Comparison of ENCODE assay signal across 12 mouse cellular contexts in genomic region chr5:36367911-36368310, GRCm38 (mm10). TPM values are rescaled to one million over a fixed set of nuclear protein-coding genes. Genes with fewer than 3 reads are reported as not detected.
DNase-seq lines count a peak whose midpoint lies in the region; ATAC-seq and TF ChIP-seq lines count a peak whose summit lies in the region.
"Had no signal": no experiment of that assay in that cellular context is flagged by ENCODE, and none has a peak within 500 bp of the region (broad histone marks: within the 10 kb centered on the region; RNA-seq: fewer than 3 reads in every experiment).

No protein-coding gene starts in this region.

- 0 out of 2 replicates have a peak, but pooled peaks have one; percentile 6 for TF ChIP-seq CTCF in layer of hippocampus, adult 2 months (conservative IDR thresholded peaks at IDR 0.05)
- TF ChIP-seq CTCF in thymus, adult 2 months (IDR thresholded peaks at IDR 0.05; ENCODE audit: borderline replicate concordance, control insufficient read depth, extremely low read depth, insufficient read depth, low read length, poor library complexity) = no peak

- 22% methylated on average over 6 of the region's 6 CpGs for WGBS in thymus, adult 2 months

- no peak overlapping the region for H3K4me3 ChIP-seq in layer of hippocampus, adult 2 months
- H3K4me3 ChIP-seq in thymus, adult 2 months (ENCODE audit: control insufficient read depth, insufficient read depth, low read length) = no peak overlapping the region

- ATAC-seq in erythroid progenitor cell, adult 5-6 weeks (replicated peaks; ENCODE audit: low FRiP score, poor library complexity, severe bottlenecking) = no peak
- ATAC-seq: activated CD4-positive, CD25-positive, alpha-beta regulatory T cell, adult 4 months had no signal

- H3K27me3 ChIP-seq in thymus, adult 2 months (ENCODE audit: control insufficient read depth, insufficient read depth, low read length) = no peaks in the 10 kb centered on the region

- H3K4me1 ChIP-seq in thymus, adult 2 months (replicated peaks; ENCODE audit: control insufficient read depth, insufficient read depth, low read length) = peaks cover 69% of the 10 kb centered on the region

- no peak; the same call in 1 of the 2 replicates for TF ChIP-seq POLR2A in thymus, adult 2 months (IDR thresholded peaks at IDR 0.05; ENCODE audit: control insufficient read depth, extremely low read depth, insufficient read depth, low read length, poor library complexity)

- H3K27ac ChIP-seq in layer of hippocampus, adult 2 months = 0 out of 2 replicates have a peak overlapping the region, but pooled peaks have one; percentile 28
- H3K27ac ChIP-seq in thymus, adult 2 months (ENCODE audit: control insufficient read depth, insufficient read depth, low read length) = peak overlapping the region; percentile 52; the same call in 1 of the 2 replicates

- no peaks in the 10 kb centered on the region for H3K36me3 ChIP-seq in thymus, adult 2 months (ENCODE audit: control insufficient read depth, insufficient read depth, low read length)

- peak; percentile 37 to 38 for DNase-seq in frontal cortex, postnatal 36 days (ENCODE audit: low spot score in 2 of 2)
- DNase-seq in frontal cortex, postnatal 14 days (ENCODE audit: low spot score in 2 of 2) = no peak
- peak; percentile 43 for DNase-seq in layer of hippocampus, adult 11-12 months (ENCODE audit: low spot score)
- no peak for DNase-seq in layer of hippocampus, adult 9-10 months (ENCODE audit: low spot score)
- DNase-seq in layer of hippocampus, adult 2 months (ENCODE audit: low spot score in 2 of 2) = peak; percentile 33 to 45
- peak; percentile 50 for DNase-seq in thymus, adult 2 months
- DNase-seq in spleen, postnatal 36 days (ENCODE audit: low spot score in 2 of 2) = no peak
- DNase-seq: kidney, postnatal 25 days; lung, postnatal 10 days had no signal

RNA-seq across cellular contexts. Expression of gene Sorcs2, which starts 30.0 kb away (rescaled TPM):
- total RNA-seq in layer of hippocampus, adult 2 months (2021) = 10 to 100 TPM; 49.2 to 54.8 TPM
- polyA plus RNA-seq in thymus, adult 2 months (2012; rRNA removed) = 5.7 TPM in 2 replicates
- total RNA-seq in erythroid progenitor cell, adult 5-6 weeks (2015; ENCODE audit: low replicate concordance) = 5.4 TPM in 1 of 2 replicates, not detected in the other
- total RNA-seq in erythroid progenitor cell, adult 5-6 weeks (2017; ENCODE audit: low replicate concordance) = 0.39 and 2.2 TPM in 2 replicates
- total RNA-seq: MEL had no signal

Comparison
In these comparisons a context has a peak if more than half of its experiments do, and no peak if none do; other contexts are left out.
1. DNase-seq: peak in frontal cortex, postnatal 36 days (2 of 2), layer of hippocampus, adult 11-12 months (single experiment), layer of hippocampus, adult 2 months (2 of 2) and thymus, adult 2 months (single experiment); none in frontal cortex, postnatal 14 days (0 of 2), layer of hippocampus, adult 9-10 months (single experiment) and spleen, postnatal 36 days (0 of 2).
2. RNA of gene Sorcs2, which starts 30.0 kb away (total RNA-seq): 49.2 to 54.8 TPM in layer of hippocampus, adult 2 months; 0.39 to 5.4 TPM in erythroid progenitor cell, adult 5-6 weeks; every median in the first group is over 4 times any median in the second.